Mouse (Mus musculus): ENCODE measurements at regions not wholly inside any gene's neighbourhood (a gene's known extent, or its start where the extent isn't known, plus 50 kb on each side); places are given as distances from the start of the nearest gene placed in this dataset.
"Not testable (repeated sequence)": the region's sequence is repeated elsewhere in the genome, so short reads cannot be mapped to it uniquely, and the experiment has no call there.

DNA sequence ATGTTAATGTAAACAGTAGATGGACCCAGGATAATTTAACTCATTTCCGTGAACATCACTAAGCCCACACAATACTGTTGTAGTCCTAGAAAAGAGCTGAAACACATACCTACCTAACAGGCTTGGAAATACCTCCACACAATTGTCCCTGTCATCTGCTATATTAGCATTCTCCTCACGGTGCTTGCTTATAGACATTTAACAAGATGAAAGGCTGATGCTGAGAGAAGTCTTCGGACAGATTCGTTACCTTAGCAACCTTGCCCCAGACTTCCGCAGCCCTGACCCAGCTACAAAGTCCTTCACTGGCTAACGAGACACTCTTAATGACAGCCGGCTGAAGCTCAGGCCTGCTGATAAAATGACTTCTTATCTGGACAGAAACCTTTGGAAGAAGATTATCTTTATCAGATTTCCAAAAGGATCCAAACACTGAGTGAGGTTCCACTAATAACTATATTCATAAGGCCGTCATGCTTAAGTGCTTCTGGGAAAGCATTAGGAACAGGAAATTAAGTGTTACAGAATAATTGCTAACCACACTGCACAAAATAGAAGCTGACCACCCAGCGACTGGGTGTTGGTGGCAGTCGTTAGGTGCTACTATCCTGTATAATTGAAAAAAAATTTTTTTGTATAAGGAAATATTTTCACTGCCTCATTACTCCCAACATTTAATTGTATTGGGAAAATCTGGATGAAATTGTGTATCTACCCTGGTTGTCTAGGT, 267.0 kb upstream of the Tmpo start:
- in situ Hi-C loops (cut with MboI, MseI): no loop called here

DNA sequence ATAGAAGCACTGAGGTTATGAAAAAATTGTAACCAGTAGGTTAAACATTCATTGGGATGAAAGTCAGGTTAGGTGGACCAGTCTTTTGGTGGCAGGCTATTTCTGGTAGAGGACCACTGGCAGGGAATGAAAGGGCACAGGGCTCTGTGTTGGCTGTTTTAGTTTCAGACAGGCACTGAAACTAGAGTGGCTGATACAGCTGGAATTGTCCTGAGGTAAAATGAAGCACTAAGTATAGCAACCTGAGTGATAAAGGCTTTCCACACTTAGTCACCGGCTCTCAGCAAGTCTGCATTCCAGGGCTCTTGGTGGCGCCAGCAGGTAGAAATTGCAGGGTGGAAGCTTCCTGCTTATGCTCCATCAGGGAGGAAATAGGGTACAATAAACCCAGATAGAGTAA, 262.2 kb upstream of the Tmpo start:
- in situ Hi-C loops (cut with MboI, MseI): no loop called here

DNA sequence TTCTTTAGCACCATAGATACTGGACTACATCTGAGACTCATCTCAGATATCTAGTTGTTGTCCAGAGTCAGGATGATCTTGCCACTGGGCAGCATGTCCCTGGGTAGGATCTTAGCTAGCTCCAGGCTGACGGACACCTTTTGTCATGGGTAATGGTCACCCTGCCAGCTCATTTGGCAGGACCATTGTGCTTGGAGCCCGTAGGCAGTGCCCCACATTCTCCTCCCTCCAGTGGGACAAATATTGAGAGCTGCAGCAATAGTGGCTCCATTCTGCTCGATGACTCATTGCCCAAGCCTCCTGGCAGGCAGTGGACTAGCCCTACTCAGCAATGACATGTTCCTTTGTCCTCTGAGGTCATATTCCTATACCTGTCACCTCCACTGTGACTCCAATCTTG, 258.9 kb upstream of the Tmpo start:
- in situ Hi-C loops (cut with MboI, MseI): no loop called here

DNA sequence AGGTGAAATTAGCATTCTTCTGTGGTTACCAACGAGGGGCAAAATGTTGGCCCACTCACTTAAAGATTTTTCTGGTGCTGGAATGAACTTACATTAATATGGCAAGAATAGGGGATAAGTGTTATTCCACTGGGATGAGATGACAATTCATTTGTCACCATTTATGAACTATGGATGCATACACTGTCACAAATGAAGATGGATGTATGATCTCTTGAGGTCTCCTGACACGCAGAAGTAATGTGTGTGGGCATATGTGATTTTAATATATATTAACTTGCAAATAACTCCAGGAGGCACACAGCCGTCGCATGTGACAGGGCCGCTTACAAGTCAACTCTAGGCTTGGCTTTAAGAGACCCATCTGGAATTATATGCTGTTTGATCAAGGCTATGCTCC, 256.8 kb upstream of the Tmpo start:
- in situ Hi-C loops (cut with MboI, MseI): no loop called here

DNA sequence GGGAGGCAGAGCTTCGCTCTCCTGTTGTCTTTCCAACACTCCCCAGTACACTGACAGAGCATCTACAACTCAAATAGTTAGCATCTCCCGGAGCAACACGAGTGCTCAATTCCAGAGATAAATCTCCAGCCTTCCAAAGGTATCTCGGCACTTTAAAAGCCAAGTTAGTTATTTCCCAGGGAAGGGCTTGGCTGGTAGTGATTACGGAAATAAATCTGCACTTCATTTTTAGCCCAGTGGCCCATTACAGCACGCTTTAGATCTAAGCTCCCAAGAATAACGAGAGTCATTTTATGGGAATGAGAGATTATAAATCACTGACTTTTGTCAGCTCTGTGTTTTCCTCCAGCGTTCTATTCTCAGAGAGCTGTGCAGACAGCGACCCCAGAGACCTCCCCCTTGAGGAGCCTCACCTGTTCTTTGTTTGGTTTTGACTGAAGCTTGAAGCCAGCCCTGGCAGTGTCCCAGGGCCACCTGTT, 255.0 kb upstream of the Tmpo start:
- in situ Hi-C loops (cut with MboI, MseI): no loop called here

DNA sequence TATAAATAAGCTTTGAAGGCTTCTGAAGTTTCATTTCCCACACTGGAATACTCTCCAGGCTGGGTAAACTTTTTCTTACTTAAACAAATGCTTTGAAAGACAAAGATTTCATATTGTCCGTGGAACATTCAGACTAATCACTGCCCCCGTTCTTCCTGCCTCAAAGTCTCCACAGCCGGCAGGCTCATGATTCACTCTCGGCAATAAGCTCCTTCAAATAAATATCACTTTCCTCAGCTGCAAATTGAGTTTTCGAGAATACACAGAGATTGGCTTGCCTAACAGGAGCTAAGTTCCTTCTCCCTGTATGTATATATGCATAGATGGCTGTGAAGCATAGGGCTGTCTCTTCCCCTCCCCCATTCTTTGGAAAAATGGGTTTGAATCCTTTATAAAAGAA, 249.2 kb upstream of the Tmpo start:
- in situ Hi-C loops (cut with MboI, MseI): no loop called here

DNA sequence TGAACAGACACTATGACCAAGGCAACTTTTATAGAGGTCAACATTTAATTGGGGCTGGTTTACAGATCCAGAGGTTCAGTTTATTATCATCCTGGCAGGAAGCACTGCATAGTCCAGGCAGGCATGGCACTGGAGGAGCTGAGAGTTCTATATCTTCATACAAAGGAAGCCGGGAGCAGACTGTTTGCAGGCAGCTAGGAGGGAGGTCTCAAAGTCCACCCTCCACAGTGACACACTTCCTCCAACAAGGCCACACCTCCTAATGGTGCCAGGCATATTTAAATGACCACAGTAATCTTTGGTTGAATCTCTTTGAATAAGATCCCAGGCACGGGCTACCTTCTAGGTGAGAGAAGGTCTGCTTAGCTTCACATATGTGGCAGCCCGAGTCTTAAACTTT, 245.5 kb upstream of the Tmpo start:
- in situ Hi-C loops (cut with MboI, MseI): no loop called here

DNA sequence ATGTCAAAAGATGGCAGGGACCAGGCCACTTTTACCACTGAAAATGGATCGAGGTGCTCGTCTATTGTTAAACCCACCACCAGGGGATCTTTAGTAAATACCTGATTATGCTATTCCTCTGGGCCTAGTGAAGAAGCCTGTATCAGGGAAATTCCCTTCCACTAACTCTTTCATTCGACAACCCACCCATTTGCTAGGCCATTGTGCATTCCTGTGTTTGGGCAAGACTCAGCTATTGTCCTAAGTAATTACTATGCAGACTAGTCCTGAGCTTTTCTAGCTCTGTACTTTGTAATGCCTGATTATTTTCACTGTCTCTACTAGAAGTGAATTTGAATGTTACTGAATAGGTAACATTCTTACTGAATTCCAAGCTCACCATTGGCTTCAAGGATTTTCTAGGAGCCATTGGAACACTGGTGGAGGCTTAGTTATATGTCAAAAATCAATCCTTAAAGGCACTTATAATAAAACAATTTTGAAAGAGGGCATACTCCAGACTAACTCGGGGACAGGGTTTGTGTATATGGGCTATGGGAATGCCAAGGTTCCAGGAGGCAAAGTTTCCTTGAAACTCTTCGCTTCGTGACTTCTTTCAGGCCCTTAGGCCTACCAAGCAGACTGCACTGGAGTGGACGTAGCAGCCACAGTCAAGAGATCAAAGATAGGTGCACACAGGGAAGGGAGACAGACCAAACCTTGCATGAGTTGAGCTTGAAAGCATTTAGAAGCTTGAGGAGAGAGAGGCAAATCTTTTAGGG, 244.7 kb upstream of the Tmpo start:
- in situ Hi-C loops (cut with MboI, MseI): not testable (repeated sequence)

DNA sequence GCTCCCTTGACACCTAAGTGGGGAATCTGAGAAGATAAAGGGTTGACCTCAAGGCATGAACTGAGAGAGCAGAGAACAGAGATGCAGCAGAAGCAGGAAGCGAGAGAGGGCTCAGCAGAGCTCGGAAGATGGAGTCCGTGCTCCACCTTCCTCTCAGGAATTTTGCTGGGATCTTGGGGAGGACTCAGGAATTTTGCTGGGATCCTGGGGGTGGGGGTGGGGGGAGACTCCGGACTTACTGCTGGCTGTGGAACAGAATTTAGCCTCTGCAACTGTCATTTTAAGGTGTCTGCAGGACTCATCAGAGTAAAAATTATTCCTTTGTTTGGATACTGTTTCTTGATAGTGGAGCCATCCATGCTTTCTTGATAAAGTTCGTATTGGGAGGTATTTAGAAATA, 243.7 kb upstream of the Tmpo start:
- in situ Hi-C loops (cut with MboI, MseI): no loop called here

DNA sequence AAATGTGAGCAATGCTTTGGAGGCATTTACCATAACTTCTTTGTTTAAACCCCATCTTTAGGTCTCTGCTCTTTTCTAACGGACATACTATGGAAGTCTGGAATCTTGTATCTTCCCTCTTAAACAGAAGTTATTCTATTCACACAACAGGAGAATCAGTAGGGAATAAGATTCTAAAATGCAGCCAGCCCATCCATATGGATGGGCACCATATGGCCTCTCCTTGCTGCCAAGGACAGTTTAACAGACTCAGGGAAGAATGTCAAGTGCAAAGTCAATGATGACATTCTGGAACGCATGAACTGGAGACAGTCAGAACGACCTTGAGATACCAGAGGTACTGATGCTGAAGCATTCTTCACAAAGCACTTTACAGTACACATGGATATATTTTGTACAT, 206.1 kb upstream of the Tmpo start:
- in situ Hi-C loops (cut with MboI, MseI): no loop called here

DNA sequence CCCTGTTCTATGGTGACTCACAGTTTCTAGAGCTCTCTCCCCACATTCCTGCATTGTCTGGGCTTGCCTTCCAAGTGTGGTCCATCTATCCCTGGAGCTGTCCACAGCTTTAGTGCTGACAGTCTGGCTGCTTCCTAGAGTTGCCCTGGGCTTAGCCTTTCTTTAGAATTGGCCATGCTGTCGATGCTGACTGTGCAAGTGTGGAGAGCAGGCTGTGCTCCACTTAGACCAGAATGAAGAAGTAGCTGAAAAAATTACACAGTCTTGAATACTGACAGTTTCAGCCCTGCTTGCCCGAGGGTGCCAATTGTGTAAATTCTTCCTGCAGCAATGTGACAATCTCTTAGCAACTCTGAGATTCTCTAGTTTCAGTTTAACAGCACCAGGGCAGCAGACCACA, 203.3 kb upstream of the Tmpo start:
- in situ Hi-C loops (cut with MboI, MseI): no loop called here

DNA sequence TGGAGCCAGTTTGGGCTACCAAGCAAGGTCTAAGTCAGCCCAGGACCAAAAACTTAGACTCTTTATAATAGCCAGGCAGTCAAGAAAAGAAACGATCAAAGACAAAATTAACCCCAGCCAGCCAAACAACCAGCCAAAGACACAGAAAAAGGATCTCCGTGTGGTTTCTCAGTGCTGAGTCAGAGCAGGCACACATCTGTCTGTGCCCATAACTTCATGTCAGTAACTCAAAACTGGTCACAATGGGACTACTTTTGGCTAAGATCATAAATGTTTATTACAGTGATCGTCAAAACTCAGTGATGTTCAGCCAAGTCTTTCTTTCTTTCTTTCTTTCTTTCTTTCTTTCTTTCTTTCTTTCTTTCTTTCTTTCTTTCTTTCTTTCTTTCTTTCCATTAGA, 195.6 kb upstream of the Tmpo start:
- in situ Hi-C loops (cut with MboI, MseI): no loop called here

DNA sequence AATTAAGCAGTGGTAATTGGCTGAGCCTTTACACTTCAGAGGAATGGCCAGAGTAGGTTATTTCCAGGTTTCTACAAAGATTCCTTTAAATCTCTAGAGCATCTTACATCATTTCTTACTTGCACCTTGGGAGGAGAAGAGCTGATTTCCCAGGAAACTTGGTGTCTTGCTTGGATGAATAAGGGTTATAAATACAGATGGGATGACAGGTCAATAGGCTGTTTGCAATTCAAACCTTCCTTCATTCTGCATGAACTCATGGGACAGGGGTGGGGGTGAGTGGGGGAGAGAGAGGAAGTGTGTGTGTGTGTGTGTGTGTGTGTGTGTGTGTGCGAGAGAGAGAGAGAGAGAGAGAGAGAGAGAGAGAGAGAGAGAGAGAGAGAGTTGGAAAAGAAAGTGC, 186.4 kb upstream of the Tmpo start:
- in situ Hi-C loops (cut with MboI, MseI): no loop called here

DNA sequence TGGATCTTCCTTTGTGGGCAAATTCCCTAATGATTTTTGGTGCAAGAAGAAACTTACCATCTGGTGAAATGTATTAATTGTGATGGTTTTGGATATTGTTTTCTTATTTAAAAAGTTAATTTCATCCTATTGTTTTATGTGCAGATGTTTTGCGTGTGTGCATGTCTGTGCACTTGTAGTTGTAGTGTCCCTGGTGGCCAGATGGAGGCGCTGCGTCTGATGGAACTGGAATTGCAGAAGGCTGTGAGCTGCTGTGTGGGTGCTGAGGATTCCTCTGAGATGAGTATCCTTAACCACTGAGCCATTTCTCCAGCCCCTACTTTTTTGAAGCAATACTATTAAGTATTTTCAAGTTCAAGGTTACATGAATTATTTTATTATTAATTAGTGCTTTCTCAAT, 181.5 kb upstream of the Tmpo start:
- in situ Hi-C loops (cut with MboI, MseI): no loop called here

DNA sequence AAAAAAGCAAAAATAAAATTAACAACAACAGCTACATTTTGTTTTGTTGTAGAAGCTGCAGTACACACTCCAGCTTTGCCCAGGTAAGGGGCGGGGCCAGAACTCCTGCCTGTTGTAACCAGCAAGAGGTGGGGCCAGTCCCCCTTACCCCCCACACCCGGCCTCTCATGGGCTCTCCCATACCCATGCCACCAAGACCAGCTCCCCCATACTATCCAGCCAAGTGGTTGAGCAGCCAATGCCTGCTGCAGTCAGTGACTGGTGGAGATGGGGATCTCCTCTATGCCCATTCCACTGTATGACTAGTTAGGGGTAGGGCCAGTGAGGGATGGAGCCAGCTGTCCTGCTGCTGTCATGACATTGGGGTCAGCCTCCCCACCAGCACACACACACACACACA, 180.5 kb upstream of the Tmpo start:
- in situ Hi-C loops (cut with MboI, MseI): no loop called here

DNA sequence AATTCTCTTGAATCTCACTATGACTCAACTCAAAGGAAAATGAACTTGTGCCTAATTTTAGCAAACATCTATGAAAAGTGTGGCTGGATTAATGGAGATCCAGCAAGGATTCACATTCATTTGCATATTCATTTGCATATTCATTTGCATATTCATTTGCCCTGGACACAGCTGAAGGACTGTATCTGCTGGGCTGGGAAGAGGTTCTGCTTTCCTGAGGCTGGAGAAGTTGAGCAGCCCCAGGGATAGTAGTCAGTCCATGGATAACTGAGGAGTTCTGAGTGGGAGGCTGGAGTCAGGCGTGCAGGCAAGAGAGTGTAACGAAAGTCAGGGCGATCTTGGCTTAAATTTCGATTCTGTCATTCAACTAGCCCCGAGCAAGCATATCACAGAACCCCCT, 164.3 kb upstream of the Tmpo start:
- in situ Hi-C loops (cut with MboI, MseI): no loop called here

DNA sequence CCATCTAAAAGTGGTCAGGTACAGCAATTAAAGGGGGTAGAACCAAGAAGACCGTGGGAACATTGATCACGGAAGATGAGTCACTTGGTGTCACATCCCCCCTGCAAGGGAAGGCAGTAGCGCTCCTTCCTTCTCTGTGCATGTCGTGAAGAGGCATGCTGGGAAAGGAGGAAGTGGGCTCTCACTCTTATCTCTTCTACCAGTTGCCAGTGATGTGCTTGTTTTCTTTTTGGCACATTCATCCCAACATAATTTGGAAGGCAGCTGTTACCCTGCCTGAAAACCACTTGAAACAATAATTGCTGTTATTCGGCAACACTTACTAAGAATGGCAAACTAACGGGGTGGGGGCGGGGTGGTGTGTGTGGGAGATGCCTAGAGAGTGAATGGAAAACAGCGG, 161.0 kb upstream of the Tmpo start:
- in situ Hi-C loops (cut with MboI, MseI): no loop called here

DNA sequence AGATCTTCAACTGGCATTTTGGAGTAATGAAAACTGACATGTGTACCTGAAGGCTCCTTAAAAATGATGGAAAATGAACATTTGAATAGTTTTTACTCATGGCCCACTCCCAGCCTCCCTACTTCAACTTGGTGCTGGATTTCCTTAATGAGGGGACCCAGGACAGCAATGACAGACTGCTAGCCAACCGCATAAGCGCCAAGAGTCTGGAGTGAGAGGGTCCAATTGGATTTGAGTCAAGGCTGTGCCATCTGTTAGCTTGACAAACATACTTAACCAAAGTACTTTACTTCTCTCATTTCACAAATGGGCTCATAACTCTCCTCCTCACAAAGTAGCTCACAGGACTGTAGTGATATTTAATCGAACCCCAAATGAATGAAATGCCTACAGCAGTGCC, 158.2 kb upstream of the Tmpo start:
- in situ Hi-C loops (cut with MboI, MseI): no loop called here

DNA sequence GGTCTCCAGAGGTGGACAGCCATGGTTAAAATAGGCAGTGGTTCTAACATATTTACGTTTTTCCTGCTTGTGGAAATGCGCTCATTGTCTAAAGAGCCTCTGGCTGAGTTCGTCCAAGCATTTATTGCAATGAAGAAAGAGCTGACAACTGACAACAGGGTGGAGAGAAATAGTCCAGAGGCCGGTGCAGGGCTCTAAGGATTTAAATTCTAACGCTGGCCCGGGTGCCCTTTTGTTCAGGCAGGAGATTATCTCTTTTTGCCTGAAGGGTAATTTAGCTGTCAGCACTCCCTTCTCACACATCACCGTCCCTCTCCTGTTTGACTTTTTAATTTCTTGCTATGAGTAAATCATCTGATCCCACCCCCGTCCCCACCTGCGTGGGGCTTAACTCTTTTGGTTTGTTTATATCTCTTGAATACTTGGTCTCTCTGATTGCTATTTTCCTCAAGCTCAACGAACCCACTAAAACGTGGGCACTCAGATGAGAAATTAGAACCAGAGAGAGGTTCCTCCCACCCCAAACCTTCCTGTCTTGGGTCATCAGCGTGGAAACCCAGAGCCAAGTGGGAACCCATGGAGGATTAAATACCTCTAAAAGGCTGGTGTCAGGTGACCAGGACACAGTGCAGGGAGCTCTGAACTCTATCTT, 145.7 kb upstream of the Tmpo start:
- in situ Hi-C loops (cut with MboI, MseI): loop anchor here (10.0 kb wide), 1 partner anchor 1158 kb away; no protein-coding TSS in a partner anchor

DNA sequence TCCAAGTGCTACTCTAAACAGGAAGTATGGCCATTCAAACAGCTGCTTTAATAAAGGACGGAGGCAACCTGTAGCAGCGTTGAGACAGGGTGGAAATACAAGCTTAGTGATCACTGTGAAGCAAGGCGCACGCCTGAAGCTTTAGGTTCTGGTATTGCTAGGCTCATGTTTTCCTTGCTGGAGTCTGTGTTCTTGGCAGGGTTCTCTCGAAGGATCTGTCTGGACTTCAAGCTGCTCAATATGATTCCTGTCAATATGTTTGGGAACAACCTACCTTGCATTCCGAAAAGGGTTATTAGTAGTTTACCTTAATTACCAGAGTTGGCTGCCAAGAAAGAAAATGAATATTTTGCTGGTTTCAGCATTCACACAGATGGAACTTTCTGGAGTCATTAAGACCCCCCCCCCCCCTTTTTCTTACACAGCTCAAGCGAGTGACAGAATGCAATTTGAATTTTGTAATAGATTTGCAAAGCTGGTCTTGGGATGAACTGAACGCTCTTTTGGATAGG, 145.1 kb upstream of the Tmpo start:
- in situ Hi-C loops (cut with MboI, MseI): loop anchor here (10.0 kb wide), 1 partner anchor 1159 kb away; no protein-coding TSS in a partner anchor

DNA sequence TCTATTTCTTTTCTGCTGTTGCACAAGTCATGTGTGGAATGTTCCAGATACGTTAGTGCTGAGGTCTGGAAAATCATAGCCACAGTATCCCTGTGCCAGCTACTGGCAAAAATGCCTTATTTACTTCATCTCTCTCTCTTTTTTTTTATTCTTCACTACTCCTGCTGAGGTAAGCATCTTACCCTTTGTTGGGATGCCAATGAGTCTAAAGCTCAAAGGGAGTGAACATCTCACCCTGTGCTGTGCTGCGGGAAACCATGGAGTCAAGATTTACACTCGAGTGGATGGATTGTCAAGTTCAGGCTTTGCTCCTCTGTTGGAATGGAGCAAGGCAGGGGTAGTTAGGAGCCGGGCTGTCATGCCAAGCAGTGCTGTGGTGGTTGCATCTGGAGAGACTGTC, 140.1 kb upstream of the Tmpo start:
- in situ Hi-C loops (cut with MboI, MseI): loop anchor here (10.0 kb wide), 1 partner anchor 1164 kb away; no protein-coding TSS in a partner anchor

DNA sequence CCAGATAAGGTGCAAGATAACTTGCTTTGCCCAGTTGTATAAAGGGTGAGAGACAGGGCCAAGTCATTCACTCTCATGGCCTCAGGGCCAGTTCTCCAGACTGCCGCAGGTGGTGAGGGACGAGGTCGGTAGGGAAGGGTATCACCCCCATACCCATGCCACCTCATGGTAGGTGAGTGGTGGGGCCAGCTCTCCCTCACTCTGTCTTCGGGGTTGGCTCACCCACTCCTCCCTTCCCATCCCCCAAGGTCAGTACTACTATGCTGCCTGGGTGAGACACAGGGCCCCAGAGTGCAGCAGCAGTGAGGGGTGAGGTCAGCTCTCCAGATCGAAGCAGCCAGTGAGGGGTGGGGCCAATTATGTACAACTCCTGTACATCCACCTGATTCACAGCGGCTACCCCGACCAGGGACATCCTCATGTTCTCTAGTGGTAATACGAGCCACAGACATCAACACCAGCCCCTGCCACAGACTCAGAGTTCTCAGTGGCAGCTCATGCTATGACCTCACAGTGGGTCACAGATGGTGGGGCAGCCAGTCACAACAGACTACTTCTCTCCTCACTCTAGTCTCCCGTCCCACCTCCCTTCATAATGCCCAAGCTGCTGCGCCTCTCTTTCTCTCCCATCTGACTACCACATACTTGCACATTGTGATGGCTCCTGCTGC, 138.5 kb upstream of the Tmpo start:
- in situ Hi-C loops (cut with MboI, MseI): loop anchor here (10.0 kb wide), 1 partner anchor 1165 kb away; no protein-coding TSS in a partner anchor
